Mouse (Mus musculus) megakaryocyte, embryonic 14.5 days (primary cell): Measurements from ENCODE around the gene Nfic.

Experiments used
- FLI1 ChIP-seq: IDR thresholded peaks from 2 replicates; pipeline ENCODE4 v1.6.1; 2012; ENCODE audit warnings: low read length, inconsistent platforms, mixed read lengths
- GATA1 ChIP-seq: IDR thresholded peaks from 3 replicates; pipeline ENCODE4 v1.6.1; 2012; ENCODE audit warnings: mixed read lengths, low read length, inconsistent platforms, borderline replicate concordance

DNA sequence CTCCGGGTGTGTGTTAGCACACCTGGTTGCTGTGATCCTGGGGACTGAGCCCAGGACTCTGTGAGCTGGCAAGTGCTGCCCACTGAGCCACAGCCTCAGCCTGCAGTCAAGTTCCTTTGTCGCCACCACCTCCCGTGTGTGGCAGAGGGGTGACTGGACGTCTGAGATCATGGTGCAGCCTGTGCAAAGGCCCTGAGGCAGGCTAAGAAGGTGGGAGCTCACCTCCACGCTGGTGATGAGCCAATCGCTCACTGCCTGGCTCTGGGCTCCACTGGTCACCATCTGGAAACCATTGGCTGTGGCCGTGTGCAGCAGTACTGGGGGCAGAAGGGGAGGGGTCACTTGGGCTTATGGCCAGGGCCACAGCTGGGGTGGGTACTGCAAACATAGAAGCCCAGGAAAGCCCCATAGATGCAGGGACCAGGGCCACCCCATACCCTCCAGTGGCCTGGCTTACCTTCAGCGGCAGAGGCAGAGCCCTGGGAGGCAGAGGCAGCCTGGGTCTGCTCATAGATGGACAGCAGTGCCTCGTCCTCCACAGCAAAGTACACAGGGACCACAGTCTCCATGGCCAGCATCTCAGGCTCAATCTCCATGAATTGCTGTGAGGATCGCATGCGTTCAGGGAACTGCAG lies 37.3 kb upstream of the Nfic start:
- no peak for TF ChIP-seq GATA1
- no peak for TF ChIP-seq FLI1
